ENCODE assay signal across 8 mouse cellular contexts in genomic region chr9:80813921-80814320, GRCm38 (mm10).
A peak's percentile ranks its signal among the peaks of the same experiment; 100 is the strongest.
DNase-seq lines count a peak whose midpoint lies in the region; ATAC-seq and TF ChIP-seq lines count a peak whose summit lies in the region.
"Not testable (repeated sequence)": the region's sequence is repeated elsewhere in the genome, so short reads cannot be mapped to it uniquely, and the experiment has no call there.

No protein-coding gene starts in this region.

- not testable (repeated sequence) for H3K4me3 ChIP-seq in embryonic fibroblast, embryonic 13.5 days (ENCODE audit: insufficient read depth, low read length); heart, embryonic 11.5 days (ENCODE audit: low read depth, low read length); limb, embryonic 10.5 days; myocyte

- H3K4me2 ChIP-seq in heart, embryonic 11.5 days; myocyte (ENCODE audit: low read depth): not testable (repeated sequence)

- 18% methylated on average over 6 of the region's 6 CpGs for WGBS in heart, embryonic 11.5 days (ENCODE audit: insufficient replicate concordance)
- 54% methylated on average over 6 of the region's 6 CpGs for WGBS in limb, embryonic 10.5 days

- not testable (repeated sequence) for H3K4me1 ChIP-seq in embryonic fibroblast, embryonic 13.5 days (ENCODE audit: control insufficient read depth, insufficient read depth, low read length); heart, embryonic 11.5 days (ENCODE audit: control insufficient read depth, insufficient read depth, low read length); limb, embryonic 10.5 days

- TF ChIP-seq POLR2A in embryonic fibroblast, embryonic 13.5 days (IDR thresholded peaks at IDR 0.05; ENCODE audit: low read depth, low read length); myocyte (IDR thresholded peaks at IDR 0.05; ENCODE audit: insufficient read length, low read depth): not testable (repeated sequence)

- not testable (repeated sequence) for ATAC-seq in heart, embryonic 11.5 days (replicated peaks; ENCODE audit: insufficient number of reproducible peaks, low FRiP score, low TSS enrichment)

- H3ac ChIP-seq in myocyte (ENCODE audit: control insufficient read depth, insufficient read length), result not testable (repeated sequence)

- H3K27me3 ChIP-seq in heart, embryonic 11.5 days (ENCODE audit: control insufficient read depth, insufficient read depth, low read length); limb, embryonic 10.5 days (ENCODE audit: low read depth, poor library complexity, severe bottlenecking); myocyte (ENCODE audit: control insufficient read depth, insufficient read depth, insufficient read length): not testable (repeated sequence)

- H3K36me3 ChIP-seq in heart, embryonic 11.5 days (ENCODE audit: control insufficient read depth, insufficient read depth, low read length); limb, embryonic 10.5 days; myocyte (ENCODE audit: control insufficient read depth, insufficient read depth): not testable (repeated sequence)

- not testable (repeated sequence) for H3K79me2 ChIP-seq in myocyte (ENCODE audit: control insufficient read depth, insufficient read depth)

- peak; percentile 4 for DNase-seq in 416B (ENCODE audit: low read depth)
- peak; percentile 12 for DNase-seq in embryo, embryonic 10 days (ENCODE audit: low spot score)
- peak; percentile 21 for DNase-seq in heart, postnatal 4 days
- DNase-seq in limb, embryonic 10.5 days (ENCODE audit: low spot score), result peak; percentile 31
- peak; percentile 24 for DNase-seq in urinary bladder, postnatal 10 days (ENCODE audit: low spot score)

- H3K9me3 ChIP-seq in heart, embryonic 11.5 days (replicated peaks; ENCODE audit: control insufficient read depth, low read length); limb, embryonic 10.5 days (replicated peaks): not testable (repeated sequence)

- not testable (repeated sequence) for H3K9ac ChIP-seq in heart, embryonic 11.5 days (ENCODE audit: low read depth, low read length)

- TF ChIP-seq CTCF in embryonic fibroblast, embryonic 13.5 days (IDR thresholded peaks at IDR 0.05; ENCODE audit: borderline replicate concordance, insufficient read depth, low read length), result not testable (repeated sequence)

- H3K27ac ChIP-seq in embryonic fibroblast, embryonic 13.5 days (ENCODE audit: insufficient read depth, low read length), result peak overlapping the region; percentile 31; the same call in 1 of the 2 replicates
- H3K27ac ChIP-seq in heart, embryonic 11.5 days (ENCODE audit: low read depth, low read length), result peak overlapping the region; percentile 22; the same call in 1 of the 2 replicates
- not testable (repeated sequence) for H3K27ac ChIP-seq in limb, embryonic 10.5 days

TF ChIP-seq in myocyte, 11 proteins besides CTCF, POLR2A, EP300 and RAD21:
- TF ChIP-seq TCF12 (IDR thresholded peaks at IDR 0.05; ENCODE audit: insufficient read depth, poor library complexity, severe bottlenecking) (peak; percentile 2), MYOD1 (IDR thresholded peaks at IDR 0.05; ENCODE audit: control insufficient read depth in 1 of 3, insufficient read length in 2 of 3, low read depth in 2 of 3) (peak in 1 of 3 experiments; percentile 12)
